Mouse (Mus musculus): ENCODE measurements at regions not wholly inside any gene's neighbourhood (a gene's known extent, or its start where the extent isn't known, plus 50 kb on each side); places are given as distances from the start of the nearest gene placed in this dataset.

DNA sequence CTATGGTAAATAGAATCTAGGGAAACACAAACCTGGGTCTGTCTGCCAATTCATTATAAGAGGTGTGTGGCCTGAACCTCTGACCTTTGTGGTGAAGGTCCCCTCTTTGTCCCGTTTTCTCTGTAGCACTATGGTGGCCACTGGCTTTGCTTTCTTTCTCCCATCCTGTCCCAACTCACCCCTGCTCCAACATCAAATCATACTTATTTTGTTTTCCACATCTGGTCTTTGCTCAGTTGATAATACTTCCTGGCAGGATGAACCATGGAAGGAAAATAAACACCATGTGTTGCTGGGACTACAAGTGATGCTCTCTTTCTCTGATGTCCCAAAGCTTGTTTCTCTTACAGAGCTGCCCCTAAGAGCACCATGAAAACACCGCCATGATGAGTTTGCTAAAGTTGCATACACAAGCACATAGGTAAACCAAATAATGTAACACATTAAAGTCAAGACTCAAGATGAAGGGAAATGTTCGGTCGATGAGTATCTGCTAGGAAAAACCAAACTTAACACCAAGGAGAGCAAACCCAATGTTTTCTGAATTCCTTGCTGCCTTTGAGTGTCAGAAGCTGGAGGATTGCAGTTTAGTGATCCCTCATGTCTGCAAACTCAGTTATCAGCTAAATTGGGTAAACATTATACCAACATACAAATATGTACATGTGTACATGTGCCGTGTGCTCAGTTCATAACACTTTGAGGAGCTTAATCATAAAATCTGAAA is 269.1 kb downstream of the Rfpl4b start:
- no peak for ATAC-seq (ENCODE audit: extremely low read depth, insufficient number of reproducible peaks, low FRiP score, poor library complexity, severe bottlenecking)

DNA sequence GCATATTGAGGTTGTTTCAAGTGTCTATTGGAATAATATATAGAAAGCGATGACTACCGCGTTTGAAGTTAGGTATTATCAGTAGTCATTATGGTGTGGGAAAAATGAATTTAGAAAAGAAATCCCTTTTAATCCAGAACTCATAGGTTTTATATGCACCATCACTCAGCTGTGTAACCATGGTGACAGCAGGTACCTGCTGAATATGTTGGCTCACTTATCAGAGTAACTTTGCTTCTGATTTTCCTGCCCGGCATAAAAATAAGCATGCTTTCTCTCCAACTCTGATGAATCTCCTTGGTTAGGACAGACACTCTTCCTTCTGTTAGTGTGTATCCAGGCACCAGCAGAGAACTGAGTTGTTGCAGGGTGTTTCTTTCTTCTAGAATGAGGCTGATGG is 281.5 kb downstream of the Rfpl4b start:
- ATAC-seq (ENCODE audit: extremely low read depth, insufficient number of reproducible peaks, low FRiP score, poor library complexity, severe bottlenecking): no peak

DNA sequence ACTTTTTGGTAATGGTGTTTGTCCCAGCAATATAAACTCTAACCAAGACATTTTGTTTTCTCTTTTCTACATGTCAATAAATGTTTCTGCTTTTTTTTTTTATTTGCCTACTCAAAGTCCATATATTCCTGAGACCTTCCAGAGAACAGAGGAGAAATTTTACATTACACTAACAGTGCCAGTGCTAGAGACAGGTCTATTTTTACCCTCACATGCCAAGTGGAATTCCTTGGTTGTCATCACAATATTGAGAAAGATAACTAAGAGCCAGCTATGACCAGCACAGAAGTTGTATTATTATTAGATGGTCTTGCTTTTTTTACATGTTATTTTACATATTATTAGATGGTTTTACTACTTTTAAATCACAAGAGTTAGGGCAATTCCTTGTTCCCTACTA is 282.8 kb downstream of the Rfpl4b start:
- ATAC-seq (ENCODE audit: extremely low read depth, insufficient number of reproducible peaks, low FRiP score, poor library complexity, severe bottlenecking): no peak

DNA sequence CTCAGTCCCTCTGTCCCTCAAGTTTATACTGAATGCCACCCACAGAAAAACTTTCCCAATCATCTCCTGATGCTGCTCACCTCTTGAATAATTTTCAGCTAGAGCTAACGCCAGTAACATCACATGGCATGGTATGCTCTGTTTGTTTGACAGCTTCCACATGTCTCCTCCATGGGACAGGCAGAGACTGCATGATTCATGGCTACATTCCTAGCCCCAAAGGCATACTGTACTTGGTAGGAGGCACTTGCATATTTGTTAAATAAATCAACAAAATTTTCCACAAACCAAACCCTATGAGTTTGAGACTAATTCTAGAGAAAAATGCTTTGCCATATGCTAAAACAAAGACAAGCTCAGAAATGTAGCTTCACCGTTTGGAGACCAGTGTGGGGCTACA is 304.9 kb downstream of the Rfpl4b start:
- no peak for ATAC-seq (ENCODE audit: extremely low read depth, insufficient number of reproducible peaks, low FRiP score, poor library complexity, severe bottlenecking)
